Mouse (Mus musculus): ENCODE data around the gene Papola. TPM values are rescaled to one million over a fixed set of nuclear protein-coding genes. Genes with fewer than 3 reads are reported as not detected.

Gene Papola
- polyA plus RNA-seq, 2 experiments, result 165 to 171 TPM

- no peak for TF ChIP-seq POLR2A (IDR thresholded peaks at IDR 0.05; ENCODE audit: borderline replicate concordance, extremely low read depth, insufficient read depth, insufficient read length)
- ATAC-seq (ENCODE audit: low FRiP score, low read depth), result no peak
- no peaks in the 10 kb centered on the region for H3K9me3 ChIP-seq (ENCODE audit: control insufficient read depth, low read length)
- 95% methylated on average over 6 of the region's 6 CpGs for WGBS
- no peaks in the 10 kb centered on the region for H3K27me3 ChIP-seq (ENCODE audit: control insufficient read depth, insufficient read depth, low read length)
- H3K9ac ChIP-seq (ENCODE audit: low read depth, low read length, severe bottlenecking), result no peak overlapping the region
- H3K27ac ChIP-seq (replicated peaks; ENCODE audit: low read depth, low read length), result no peak overlapping the region
- no peak overlapping the region for H3K4me2 ChIP-seq (replicated peaks; ENCODE audit: low read depth, low read length, severe bottlenecking)
- H3K36me3 ChIP-seq (ENCODE audit: control insufficient read depth, insufficient read depth, low read length), result peaks cover 71% of the 10 kb centered on the region
- H3K4me3 ChIP-seq (replicated peaks; ENCODE audit: low read length), result no peak overlapping the region
- no peaks in the 10 kb centered on the region for H3K4me1 ChIP-seq (ENCODE audit: control insufficient read depth, insufficient read depth, low read length)
- no peak for DNase-seq (ENCODE audit: low spot score)
These were observed 29.5 kb downstream of the Papola start for GRCm38 (mm10) chr12:105813957-105814356.

GRCm38 (mm10) chr12:105823472-105823871 is 39.0 kb downstream of the Papola start:
- DNase-seq (ENCODE audit: low spot score), result no peak
- TF ChIP-seq POLR2A (IDR thresholded peaks at IDR 0.05; ENCODE audit: borderline replicate concordance, extremely low read depth, insufficient read depth, insufficient read length), result no peak
- Histone ChIP-seq H3K9me3 (ENCODE audit: control insufficient read depth, low read length) (no peaks in the 10 kb centered on the region), H3K36me3 (ENCODE audit: control insufficient read depth, insufficient read depth, low read length) (peaks cover 92% of the 10 kb centered on the region), H3K4me1 (ENCODE audit: control insufficient read depth, insufficient read depth, low read length) (no peaks in the 10 kb centered on the region), H3K4me2 (replicated peaks; ENCODE audit: low read depth, low read length, severe bottlenecking) (no peak overlapping the region), H3K4me3 (replicated peaks; ENCODE audit: low read length) (no peak overlapping the region), H3K9ac (ENCODE audit: low read depth, low read length, severe bottlenecking) (no peak overlapping the region), H3K27me3 (ENCODE audit: control insufficient read depth, insufficient read depth, low read length) (no peaks in the 10 kb centered on the region), H3K27ac (replicated peaks; ENCODE audit: low read depth, low read length) (no peak overlapping the region)
- WGBS, result 87% methylated on average over 4 of the region's 4 CpGs
- ATAC-seq (ENCODE audit: low FRiP score, low read depth), result no peak

GRCm38 (mm10) chr12:105824743-105825142 is 40.2 kb downstream of the Papola start:
- Histone ChIP-seq H3K36me3 (ENCODE audit: control insufficient read depth, insufficient read depth, low read length) (peaks cover 92% of the 10 kb centered on the region), H3K27ac (replicated peaks; ENCODE audit: low read depth, low read length) (no peak overlapping the region), H3K27me3 (ENCODE audit: control insufficient read depth, insufficient read depth, low read length) (no peaks in the 10 kb centered on the region), H3K4me2 (replicated peaks; ENCODE audit: low read depth, low read length, severe bottlenecking) (no peak overlapping the region), H3K9me3 (ENCODE audit: control insufficient read depth, low read length) (no peaks in the 10 kb centered on the region), H3K4me3 (replicated peaks; ENCODE audit: low read length) (no peak overlapping the region), H3K4me1 (ENCODE audit: control insufficient read depth, insufficient read depth, low read length) (no peaks in the 10 kb centered on the region), H3K9ac (ENCODE audit: low read depth, low read length, severe bottlenecking) (no peak overlapping the region)
- ATAC-seq (ENCODE audit: low FRiP score, low read depth) (no peak), DNase-seq (ENCODE audit: low spot score) (no peak)
- no peak for TF ChIP-seq POLR2A (IDR thresholded peaks at IDR 0.05; ENCODE audit: borderline replicate concordance, extremely low read depth, insufficient read depth, insufficient read length)
- 74% methylated on average over 8 of the region's 8 CpGs for WGBS

GRCm38 (mm10) chr12:105825266-105825665 is 40.8 kb downstream of the Papola start:
- no peak for TF ChIP-seq POLR2A (IDR thresholded peaks at IDR 0.05; ENCODE audit: borderline replicate concordance, extremely low read depth, insufficient read depth, insufficient read length)
- peaks cover 91% of the 10 kb centered on the region for H3K36me3 ChIP-seq (ENCODE audit: control insufficient read depth, insufficient read depth, low read length)

GRCm38 (mm10) chr12:105832541-105832940 is 48.0 kb downstream of the Papola start:
- Histone ChIP-seq H3K4me3 (replicated peaks; ENCODE audit: low read length) (no peak overlapping the region), H3K4me2 (replicated peaks; ENCODE audit: low read depth, low read length, severe bottlenecking) (no peak overlapping the region), H3K27me3 (ENCODE audit: control insufficient read depth, insufficient read depth, low read length) (no peaks in the 10 kb centered on the region), H3K4me1 (ENCODE audit: control insufficient read depth, insufficient read depth, low read length) (no peaks in the 10 kb centered on the region), H3K36me3 (ENCODE audit: control insufficient read depth, insufficient read depth, low read length) (peaks cover 88% of the 10 kb centered on the region), H3K9me3 (ENCODE audit: control insufficient read depth, low read length) (no peaks in the 10 kb centered on the region), H3K9ac (ENCODE audit: low read depth, low read length, severe bottlenecking) (no peak overlapping the region), H3K27ac (replicated peaks; ENCODE audit: low read depth, low read length) (no peak overlapping the region)
- WGBS, result 82% methylated on average over 6 of the region's 6 CpGs
- no peak for DNase-seq (ENCODE audit: low spot score)
- ATAC-seq (ENCODE audit: low FRiP score, low read depth), result no peak
- TF ChIP-seq POLR2A (IDR thresholded peaks at IDR 0.05; ENCODE audit: borderline replicate concordance, extremely low read depth, insufficient read depth, insufficient read length), result no peak

More at GRCm38 (mm10) chr12:105825266-105825665, 40.8 kb downstream of the Papola start:
- Histone ChIP-seq H3K27me3 (ENCODE audit: control insufficient read depth, insufficient read depth, low read length) (no peaks in the 10 kb centered on the region), H3K9ac (ENCODE audit: low read depth, low read length, severe bottlenecking) (no peak overlapping the region), H3K9me3 (ENCODE audit: control insufficient read depth, low read length) (no peaks in the 10 kb centered on the region), H3K27ac (replicated peaks; ENCODE audit: low read depth, low read length) (no peak overlapping the region), H3K4me2 (replicated peaks; ENCODE audit: low read depth, low read length, severe bottlenecking) (no peak overlapping the region), H3K4me1 (ENCODE audit: control insufficient read depth, insufficient read depth, low read length) (no peaks in the 10 kb centered on the region), H3K4me3 (replicated peaks; ENCODE audit: low read length) (no peak overlapping the region)
- WGBS, result 90% methylated on average over 4 of the region's 4 CpGs
- ATAC-seq (ENCODE audit: low FRiP score, low read depth) (no peak), DNase-seq (ENCODE audit: low spot score) (no peak)

- Histone ChIP-seq H3K27me3 (ENCODE audit: control insufficient read depth, insufficient read depth, low read length) (no peaks in the 10 kb centered on the region), H3K27ac (replicated peaks; ENCODE audit: low read depth, low read length) (no peak overlapping the region), H3K4me3 (replicated peaks; ENCODE audit: low read length) (no peak overlapping the region), H3K9me3 (ENCODE audit: control insufficient read depth, low read length) (no peaks in the 10 kb centered on the region), H3K9ac (ENCODE audit: low read depth, low read length, severe bottlenecking) (no peak overlapping the region), H3K4me1 (ENCODE audit: control insufficient read depth, insufficient read depth, low read length) (no peaks in the 10 kb centered on the region), H3K4me2 (replicated peaks; ENCODE audit: low read depth, low read length, severe bottlenecking) (no peak overlapping the region), H3K36me3 (ENCODE audit: control insufficient read depth, insufficient read depth, low read length) (peaks cover 85% of the 10 kb centered on the region)
- DNase-seq (ENCODE audit: low spot score) (no peak), ATAC-seq (ENCODE audit: low FRiP score, low read depth) (no peak)
- TF ChIP-seq POLR2A (IDR thresholded peaks at IDR 0.05; ENCODE audit: borderline replicate concordance, extremely low read depth, insufficient read depth, insufficient read length), result no peak
- whole genome bisulfite sequencing, result 76% methylated on average over 6 of the region's 6 CpGs
These were observed 50.4 kb downstream of the Papola start for GRCm38 (mm10) chr12:105834926-105835325.
